In genomic region chr8:37042761-37043160, GRCm38 (mm10) we compare ENCODE assay signal across 23 mouse cellular contexts. TPM values are rescaled to one million over a fixed set of nuclear protein-coding genes. Genes with fewer than 3 reads are reported as not detected.
DNase-seq lines count a peak whose midpoint lies in the region; ATAC-seq lines count a peak whose summit lies in the region.
"Had no signal": no experiment of that assay in that cellular context is flagged by ENCODE, and none has a peak within 500 bp of the region (broad histone marks: within the 10 kb centered on the region; RNA-seq: fewer than 3 reads in every experiment).

No protein-coding gene starts in this region.

- H3K4me1 ChIP-seq in neural tube, embryonic 15.5 days, result no peaks in the 10 kb centered on the region
- H3K4me1 ChIP-seq: embryonic facial prominence, embryonic 13.5 days; forebrain, embryonic 13.5 days; heart, embryonic 12.5 days; hindbrain, embryonic 10.5 days; intestine, embryonic 15.5 days had no signal

- no peaks in the 10 kb centered on the region for H3K9me3 ChIP-seq in neural tube, embryonic 15.5 days (replicated peaks)
- H3K9me3 ChIP-seq: embryonic facial prominence, embryonic 13.5 days; forebrain, embryonic 13.5 days; G1E; heart, embryonic 12.5 days; hindbrain, embryonic 10.5 days; intestine, embryonic 15.5 days had no signal

- no peak for ATAC-seq in neural tube, embryonic 15.5 days (ENCODE audit: low FRiP score)
- ATAC-seq: CD4-positive, CD25-positive, alpha-beta regulatory T cell, adult 4 months; forebrain, embryonic 13.5 days; intestine, embryonic 15.5 days had no signal

- no peak overlapping the region for H3K9ac ChIP-seq in neural tube, embryonic 15.5 days (replicated peaks)
- H3K9ac ChIP-seq: embryonic facial prominence, embryonic 13.5 days; forebrain, embryonic 13.5 days; heart, embryonic 12.5 days; hindbrain, embryonic 14.5 days; intestine, embryonic 15.5 days had no signal

- H3K27ac ChIP-seq in neural tube, embryonic 15.5 days (replicated peaks), result no peak overlapping the region
- H3K27ac ChIP-seq: embryonic facial prominence, embryonic 13.5 days; forebrain, embryonic 13.5 days; heart, adult 2 months; hindbrain, embryonic 10.5 days; hindbrain, embryonic 14.5 days; intestine, embryonic 15.5 days had no signal

- H3K4me3 ChIP-seq in neural tube, embryonic 15.5 days (replicated peaks), result no peak overlapping the region
- H3K4me3 ChIP-seq: embryonic facial prominence, embryonic 13.5 days; forebrain, embryonic 13.5 days; heart, adult 2 months; heart, embryonic 12.5 days; hindbrain, embryonic 10.5 days; intestine, embryonic 15.5 days had no signal

- H3K4me2 ChIP-seq in neural tube, embryonic 15.5 days, result no peak overlapping the region
- H3K4me2 ChIP-seq: embryonic facial prominence, embryonic 13.5 days; forebrain, embryonic 13.5 days; heart, embryonic 12.5 days; hindbrain, embryonic 14.5 days; intestine, embryonic 15.5 days had no signal

- no peaks in the 10 kb centered on the region for H3K36me3 ChIP-seq in neural tube, embryonic 15.5 days
- H3K36me3 ChIP-seq: embryonic facial prominence, embryonic 13.5 days; G1E; heart, embryonic 12.5 days; hindbrain, embryonic 10.5 days; intestine, embryonic 15.5 days had no signal

- DNase-seq in lung, adult 18-20 months, result peak; percentile 6 to 10
- no peak for DNase-seq in lung, postnatal 10 days
- peak; percentile 70 for DNase-seq in MN1 (ENCODE audit: low spot score)
- DNase-seq in adrenal gland, postnatal 14 days, result peak; percentile 55
- DNase-seq in gonadal fat pad, adult 2 months (ENCODE audit: low read depth), result peak; percentile 84
- DNase-seq in kidney, postnatal 4 days, result no peak
- DNase-seq: B cell, adult 2 months; cerebellum, adult 11 months; cerebellum, adult 8-10 months; cerebellum, postnatal 14 days; embryo, embryonic 11 days; gastrocnemius, postnatal 36 days; heart, adult 2 months; kidney, adult 18-20 months had no signal

- H3K27me3 ChIP-seq in neural tube, embryonic 15.5 days (replicated peaks), result no peaks in the 10 kb centered on the region
- H3K27me3 ChIP-seq: embryonic facial prominence, embryonic 13.5 days; forebrain, embryonic 13.5 days; heart, embryonic 12.5 days; intestine, embryonic 15.5 days had no signal

RNA-seq across cellular contexts. Expression of gene AI429214, which starts 49.4 kb away (rescaled TPM):
- total RNA-seq in adrenal gland, postnatal 14 days (2021), result 3.1 and 4.0 TPM in 2 replicates
- 1.6 and 2.1 TPM in 2 replicates for polyA plus RNA-seq in gonadal fat pad, adult 2 months (2012; rRNA removed)
- polyA plus RNA-seq in neural tube, embryonic 15.5 days (2015; fragmentation: Nextera tagmentation; extraction: Ambion mirVana), result 0.15 and 0.28 TPM in 2 replicates
- polyA plus RNA-seq: CD4-positive, CD25-positive, alpha-beta regulatory T cell, adult 4 months had no signal

Comparison
In these comparisons a context has a peak if more than half of its experiments do, and no peak if none do; other contexts are left out.
1. DNase-seq: peak in lung, adult 18-20 months (2 of 2), MN1 (single experiment), adrenal gland, postnatal 14 days (single experiment) and gonadal fat pad, adult 2 months (single experiment); none in lung, postnatal 10 days (single experiment) and kidney, postnatal 4 days (0 of 2).